Mouse (Mus musculus) cerebellum, adult 8-10 months (tissue): ENCODE results near the gene Myh4.

Source experiments
- DNase-seq: peaks from one replicate; pipeline ENCODE4 v3.0.0; 2022

The Myh4 gene

DNA sequence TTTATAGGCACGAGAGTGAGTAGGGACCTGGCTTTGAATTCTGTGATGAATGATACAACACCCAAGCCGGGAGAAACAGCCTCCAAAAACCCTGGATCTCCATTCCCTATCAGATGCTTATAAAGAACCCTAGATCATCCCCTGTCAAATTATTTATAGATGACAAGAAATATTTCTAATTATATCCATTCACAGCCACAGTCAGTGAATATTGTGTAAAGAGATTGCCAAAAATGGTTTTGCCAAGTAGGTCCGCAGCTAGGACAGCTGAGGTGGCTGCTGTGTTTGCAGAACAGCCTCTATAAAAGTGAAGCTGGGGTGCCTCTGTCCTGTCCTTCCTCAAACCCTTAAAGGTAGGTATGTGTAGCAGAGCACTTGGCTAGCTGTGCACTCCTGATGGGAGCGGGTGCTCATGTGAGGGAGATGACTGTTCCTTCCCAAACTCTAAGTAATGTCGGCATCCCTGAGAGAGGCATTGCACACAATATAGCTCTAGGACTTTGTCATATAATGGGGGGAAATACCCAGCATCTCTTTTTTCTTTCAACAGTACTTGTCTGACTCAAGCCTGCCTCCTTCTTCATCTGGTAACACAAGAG is at the start of gene Myh4:
Gene Myh4, plus strand, starts transcription at position 549 of the 599 bp plus-strand sequence.
- no peak for DNase-seq

GRCm38 (mm10) chr11:67190316-67190715 is 47.5 kb upstream of the Myh4 start:
- DNase-seq: no peak

DNA sequence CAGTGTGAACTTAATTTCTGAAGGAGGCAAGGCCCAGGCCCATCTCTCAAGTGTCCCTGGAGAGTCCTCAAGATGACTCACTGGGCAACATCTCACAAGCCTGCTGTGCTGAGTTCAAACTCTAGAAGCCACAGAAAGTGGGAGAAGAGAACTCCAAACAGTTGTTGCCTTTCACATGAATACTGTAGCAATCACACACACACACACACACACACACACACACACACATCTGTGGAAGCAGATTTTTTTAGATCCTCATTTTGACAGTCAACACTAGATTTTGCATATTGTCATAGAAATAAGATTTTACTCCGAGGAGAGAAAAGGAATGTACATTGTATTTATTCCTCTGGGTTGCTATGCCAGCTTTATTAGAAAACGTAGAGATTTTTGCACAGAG is 47.0 kb upstream of the Myh4 start:
- DNase-seq: no peak

GRCm38 (mm10) chr11:67191496-67191895 is 46.3 kb upstream of the Myh4 start:
- no peak for DNase-seq

DNA sequence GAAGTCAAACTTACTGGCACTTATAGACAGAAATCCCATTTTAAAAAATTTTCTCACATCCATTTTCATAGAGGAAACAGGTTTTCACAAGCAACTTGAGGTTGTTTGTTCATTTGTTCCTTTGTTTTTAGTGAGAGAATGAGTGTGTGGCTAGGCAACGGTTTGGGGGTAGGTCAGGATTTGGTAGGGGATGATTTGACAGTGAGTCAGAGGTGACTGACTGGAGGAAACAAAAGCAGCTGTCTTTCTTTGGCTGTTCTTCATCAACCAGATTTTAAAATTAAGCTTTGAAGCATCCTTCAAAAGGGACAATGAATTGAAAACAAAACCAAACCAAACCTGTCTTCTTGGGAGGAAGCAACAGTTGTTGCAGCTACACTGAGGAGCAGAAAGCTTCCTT is 38.5 kb upstream of the Myh4 start:
- no peak for DNase-seq

- DNase-seq: no peak
These were observed 38.1 kb upstream of the Myh4 start, which contains the start of gene Myh1 for GRCm38 (mm10) chr11:67199752-67200151. TSS of gene Myh1 (plus strand) at chr11:67200052.

DNA sequence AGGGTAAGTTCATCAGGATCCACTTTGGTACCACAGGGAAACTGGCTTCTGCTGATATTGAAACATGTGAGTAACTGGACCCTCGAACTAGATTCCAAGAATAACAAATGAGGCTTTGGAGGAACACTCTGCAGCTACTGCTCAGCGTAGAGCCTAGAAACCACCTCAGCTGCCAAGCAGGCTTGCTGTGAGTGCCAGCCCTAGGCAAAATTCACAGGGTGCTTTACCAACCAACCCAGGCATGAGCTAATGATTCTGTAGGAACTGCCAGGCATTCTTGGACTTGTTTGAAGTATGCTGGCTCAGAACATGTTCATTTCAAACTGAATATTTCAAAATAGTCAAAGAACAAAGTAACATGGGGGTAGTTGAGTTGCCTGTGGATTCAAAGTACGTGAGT is 33.1 kb upstream of the Myh4 start:
- no peak for DNase-seq

DNA sequence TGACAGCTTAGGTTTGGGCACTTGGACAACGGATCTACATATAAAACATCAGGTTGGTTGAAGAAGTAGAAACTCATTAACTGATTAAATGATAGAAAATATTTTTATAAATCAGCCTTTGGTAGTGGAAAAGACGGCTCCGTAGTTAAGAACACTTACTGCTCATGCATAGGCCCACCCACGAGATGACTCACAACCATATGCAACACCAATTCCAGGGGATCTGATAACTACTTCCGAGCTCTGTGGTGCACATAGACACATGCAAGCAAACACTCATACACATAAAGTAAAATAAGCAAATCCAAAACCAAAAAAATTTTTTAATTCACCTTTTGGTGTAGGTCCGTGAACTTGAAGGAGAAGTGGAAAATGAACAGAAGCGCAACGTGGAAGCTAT is 16.0 kb upstream of the Myh4 start:
- DNase-seq: no peak

GRCm38 (mm10) chr11:67224466-67224865 is 13.4 kb upstream of the Myh4 start:
- no peak for DNase-seq

DNA sequence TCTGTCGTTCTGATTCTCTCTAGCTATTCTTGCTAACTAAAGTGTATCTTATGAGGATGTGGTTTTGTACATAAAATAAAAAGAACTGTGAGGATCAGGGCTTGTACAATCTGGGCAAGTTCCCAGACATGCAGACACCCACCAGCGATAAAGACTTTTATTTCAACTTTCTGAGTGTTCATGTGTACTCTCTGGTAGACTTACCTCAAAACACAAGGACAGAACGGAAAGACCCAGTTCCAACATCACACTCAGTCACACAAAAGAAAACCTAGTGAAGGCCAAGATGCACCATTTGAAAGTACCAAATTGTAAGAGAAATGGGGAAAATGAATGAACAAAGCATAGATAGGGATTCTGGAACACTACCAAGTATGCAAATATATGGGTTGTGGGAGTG is 9.1 kb upstream of the Myh4 start:
- no peak for DNase-seq

GRCm38 (mm10) chr11:67229166-67229565 is 8.7 kb upstream of the Myh4 start:
- DNase-seq: no peak

GRCm38 (mm10) chr11:67229946-67230345 is 7.9 kb upstream of the Myh4 start:
- no peak for DNase-seq

- peak; percentile 7 for DNase-seq
These were observed 2.0 kb upstream of the Myh4 start for GRCm38 (mm10) chr11:67235639-67236358.

GRCm38 (mm10) chr11:67236799-67237198 is 1.0 kb upstream of the Myh4 start:
- DNase-seq: no peak

GRCm38 (mm10) chr11:67241051-67241450 is 3.2 kb downstream of the Myh4 start:
- no peak for DNase-seq

GRCm38 (mm10) chr11:67253691-67254090 is 15.9 kb downstream of the Myh4 start:
- DNase-seq: no peak

- DNase-seq: no peak
These were observed 19.2 kb downstream of the Myh4 start for GRCm38 (mm10) chr11:67257048-67257447.

GRCm38 (mm10) chr11:67260956-67261355 is 23.1 kb downstream of the Myh4 start:
- DNase-seq: no peak

DNA sequence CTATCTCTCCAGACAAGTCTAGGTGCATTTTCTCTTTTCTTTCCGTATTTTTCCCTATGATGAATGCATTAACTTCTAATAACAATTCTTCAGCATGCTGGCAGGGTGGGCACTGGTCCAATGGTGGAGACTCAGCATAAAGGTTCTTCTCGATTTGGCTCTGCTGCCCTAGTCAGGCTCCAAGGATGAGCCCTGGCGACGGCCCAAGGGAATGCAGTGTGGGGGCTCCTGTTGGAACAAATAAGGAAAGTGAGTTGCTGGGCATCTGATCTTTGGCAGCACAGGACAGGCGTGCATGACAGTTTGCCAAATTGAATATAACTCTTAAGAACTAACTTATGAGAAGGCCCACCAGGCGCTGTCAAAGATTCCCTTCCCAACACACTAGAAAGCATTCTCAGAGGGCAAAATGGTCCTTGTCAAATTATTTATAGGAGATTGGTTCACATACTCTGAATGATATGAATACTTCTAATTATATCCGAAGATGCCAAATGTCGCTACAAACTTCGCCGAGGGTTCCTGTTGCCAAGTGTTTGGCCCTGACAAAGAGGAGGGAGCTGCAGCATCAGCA is 38.9 kb downstream of the Myh4 start, which contains the start of gene Myh8:
Gene Myh8, plus strand, starts transcription at position 524 of the 574 bp plus-strand sequence.
- no peak for DNase-seq

- DNase-seq: no peak
These were observed 55.6 kb downstream of the Myh4 start for GRCm38 (mm10) chr11:67293440-67293839.
